Mouse (Mus musculus) CD4-positive, CD25-positive, alpha-beta regulatory T cell (primary cell): ENCODE results near the gene Ckap4. TPM values are rescaled to one million over a fixed set of nuclear protein-coding genes. Genes with fewer than 3 reads are reported as not detected.

Experiments used
- polyA plus RNA-seq: library from polyadenylated mRNA; unstranded; fragments of 100-300 nt; shearing (Covaris generic); gene quantifications from one replicate; pipeline ENCODE4 v1.2.1, GENCODE M21; 2017

Ckap4 gene
- polyA plus RNA-seq: 0.97 TPM

DNA sequence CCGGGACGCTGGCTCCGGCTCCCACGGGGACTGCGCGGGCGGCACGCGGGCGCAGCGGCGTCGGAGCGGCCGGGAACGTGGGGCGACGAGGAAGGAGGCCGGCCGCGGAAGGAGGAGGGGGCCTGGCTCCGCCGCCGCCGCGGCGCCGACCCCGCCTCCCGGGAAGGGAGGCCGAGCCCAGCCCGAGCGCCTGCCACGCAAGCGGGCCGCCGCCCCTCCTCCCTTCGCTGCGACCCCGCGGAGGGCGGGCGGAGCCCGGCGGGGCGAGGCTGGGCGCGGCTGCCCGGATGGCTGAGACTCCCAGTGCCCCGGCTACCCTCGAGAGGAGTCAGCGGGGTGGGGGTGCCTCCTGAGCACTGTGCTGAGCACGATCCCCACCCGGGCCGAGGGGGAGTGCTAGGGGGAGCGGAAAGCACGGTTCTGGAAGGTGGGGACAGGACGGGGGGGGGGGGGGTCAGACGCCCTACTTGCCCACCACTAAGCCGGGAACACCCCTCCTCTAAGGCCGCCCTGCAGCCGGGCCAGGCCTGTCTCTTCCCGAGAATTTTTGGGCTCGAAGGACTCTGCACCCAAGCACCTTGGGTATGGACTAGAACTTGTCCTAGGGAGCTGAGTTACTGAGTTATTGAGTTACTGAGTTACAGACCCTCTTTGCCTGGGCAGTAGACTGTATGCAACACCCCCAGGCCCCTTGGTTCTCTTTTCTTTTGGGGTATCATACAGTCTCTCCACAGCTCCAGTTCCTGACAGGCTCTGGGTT, at the start of gene Ckap4:
Gene Ckap4, minus strand, starts transcription at position 151 of the 760 bp plus-strand sequence.

DNA sequence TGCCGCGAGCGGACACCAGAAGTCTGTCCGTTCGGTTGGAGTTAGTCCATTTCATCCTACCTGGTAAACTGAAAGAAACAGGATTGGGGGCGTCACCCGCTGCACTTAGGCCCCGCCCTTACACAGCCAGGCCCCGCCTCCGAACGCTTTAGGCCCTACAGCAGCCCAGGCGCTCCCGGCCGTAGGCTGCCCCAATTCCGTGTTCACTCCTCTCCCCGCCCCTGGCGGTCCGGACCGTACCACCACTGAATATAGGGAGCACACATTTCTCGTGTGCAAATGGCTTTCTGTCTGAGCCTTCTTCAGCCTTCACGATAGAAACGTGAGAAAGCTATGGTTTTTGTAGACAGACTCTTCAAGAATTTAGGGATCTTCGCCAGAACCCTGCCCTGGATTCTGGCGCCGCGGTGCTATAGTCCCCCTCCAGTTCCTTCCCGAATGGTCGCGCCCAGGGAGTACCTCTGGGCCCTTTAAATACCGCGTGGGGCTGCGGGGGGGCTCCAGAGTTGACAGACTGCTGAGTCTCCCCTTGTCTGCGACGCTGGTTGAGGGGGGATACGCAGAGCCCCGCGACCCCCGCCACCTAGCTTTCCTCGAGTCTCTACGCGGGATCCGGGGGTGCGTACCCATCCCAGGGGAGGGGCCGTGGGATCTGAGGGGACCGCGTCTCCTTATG, 42.7 kb upstream of the Ckap4 start, which contains the start of gene Tcp11l2:
Gene Tcp11l2, plus strand, starts transcription at position 232 of the 676 bp plus-strand sequence.

Other genes starting within 250 kb of the Ckap4 start
- gene Nuak1, start 93.5 kb downstream of the Ckap4 start, polyA plus RNA-seq: 0.05 TPM
- gene Tcp11l2, start 42.6 kb upstream of the Ckap4 start, polyA plus RNA-seq: 175 TPM
- 27.0 TPM for gene Polr3b, start 88.2 kb upstream of the Ckap4 start, polyA plus RNA-seq
- gene Rfx4, start 222.0 kb upstream of the Ckap4 start, polyA plus RNA-seq: not detected